Mouse (Mus musculus): ENCODE measurements around the gene Ywhae. TPM values are rescaled to one million over a fixed set of nuclear protein-coding genes. Genes with fewer than 3 reads are reported as not detected.

Gene Ywhae
- polyA plus RNA-seq, 1 experiment = 188 TPM

DNA sequence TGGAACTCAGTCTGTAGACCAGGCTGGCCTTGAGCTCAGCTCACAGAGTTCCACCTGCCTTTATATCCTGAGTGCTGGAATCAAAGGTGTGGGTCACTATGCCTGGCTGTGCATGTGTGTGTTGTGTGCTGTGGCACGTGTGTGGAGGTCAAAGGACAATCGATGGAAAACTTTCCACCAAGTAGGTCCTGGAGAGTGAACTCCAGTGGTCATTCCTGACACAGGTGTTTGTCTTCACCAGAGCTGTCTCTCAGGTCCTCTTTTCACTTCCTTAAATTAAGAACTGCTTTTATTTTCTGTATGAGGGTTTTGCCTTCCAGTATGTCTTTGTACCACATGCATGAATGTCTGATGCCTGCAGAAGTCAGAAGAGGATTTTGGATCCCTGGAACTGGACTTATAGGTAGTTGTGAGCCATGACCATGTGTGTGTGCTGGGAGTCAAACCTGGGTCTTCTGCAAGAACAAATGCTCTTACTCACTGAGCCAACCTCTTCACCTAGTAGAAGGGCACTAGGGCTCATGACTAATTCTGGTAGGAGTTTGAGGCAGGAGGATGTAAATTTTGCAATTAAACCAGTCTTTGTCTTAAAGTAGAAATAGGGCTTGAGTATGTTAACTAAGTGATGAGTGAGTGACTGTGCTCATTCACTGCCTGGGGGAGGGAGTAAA is 5.3 kb downstream of the Ywhae start:
- H3K4me1 ChIP-seq (ENCODE audit: control insufficient read depth, insufficient read depth, low read length) = peaks cover 3% of the 10 kb centered on the region; the same call in 1 of the 2 replicates
- TF ChIP-seq CTCF (IDR thresholded peaks at IDR 0.05; ENCODE audit: control insufficient read depth, insufficient read depth, insufficient replicate concordance, low read depth, low read length) (no peak), POLR2A (IDR thresholded peaks at IDR 0.05; ENCODE audit: control insufficient read depth, low read depth, low read length) (no peak)
- no peak overlapping the region for H3K27ac ChIP-seq (ENCODE audit: control insufficient read depth, insufficient read depth, low read depth, low read length)
- no peaks in the 10 kb centered on the region for H3K36me3 ChIP-seq (ENCODE audit: control insufficient read depth, insufficient read depth, low read length)
- no peak overlapping the region for H3K4me3 ChIP-seq (ENCODE audit: control insufficient read depth, low read depth, low read length)
- no peaks in the 10 kb centered on the region for H3K27me3 ChIP-seq (ENCODE audit: control insufficient read depth, insufficient read depth, low read length)

GRCm38 (mm10) chr11:75738477-75738821 is 5.8 kb downstream of the Ywhae start:
- TF ChIP-seq POLR2A (IDR thresholded peaks at IDR 0.05; ENCODE audit: control insufficient read depth, low read depth, low read length) = no peak
- TF ChIP-seq CTCF (IDR thresholded peaks at IDR 0.05; ENCODE audit: control insufficient read depth, insufficient read depth, insufficient replicate concordance, low read depth, low read length) = no peak
- no peak overlapping the region for H3K27ac ChIP-seq (ENCODE audit: control insufficient read depth, insufficient read depth, low read depth, low read length)
- no peaks in the 10 kb centered on the region for H3K27me3 ChIP-seq (ENCODE audit: control insufficient read depth, insufficient read depth, low read length)
- no peak overlapping the region for H3K4me3 ChIP-seq (ENCODE audit: control insufficient read depth, low read depth, low read length)
- H3K4me1 ChIP-seq (ENCODE audit: control insufficient read depth, insufficient read depth, low read length) = peaks cover 3% of the 10 kb centered on the region; the same call in 1 of the 2 replicates
- H3K36me3 ChIP-seq (ENCODE audit: control insufficient read depth, insufficient read depth, low read length) = no peaks in the 10 kb centered on the region

DNA sequence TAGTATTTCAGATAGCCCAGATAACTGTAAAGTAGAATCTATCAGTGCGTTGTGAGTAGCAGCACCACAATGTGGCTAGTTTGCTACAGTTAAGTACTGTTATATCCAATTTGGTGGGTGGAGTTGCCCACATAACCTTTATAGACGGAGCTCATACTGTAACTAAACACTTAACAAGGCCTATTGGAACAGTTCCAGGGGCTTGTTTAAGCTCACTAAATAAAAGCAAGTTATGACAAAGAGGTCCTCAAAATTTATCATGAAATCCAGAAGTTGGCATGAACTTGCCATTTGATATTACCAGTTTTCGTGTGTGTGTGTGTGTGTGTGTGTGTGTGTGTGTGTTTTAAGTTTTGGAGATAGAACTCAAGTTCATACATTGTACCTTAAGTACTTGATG is 7.5 kb downstream of the Ywhae start:
- no peaks in the 10 kb centered on the region for H3K4me1 ChIP-seq (ENCODE audit: control insufficient read depth, insufficient read depth, low read length)
- TF ChIP-seq CTCF (IDR thresholded peaks at IDR 0.05; ENCODE audit: control insufficient read depth, insufficient read depth, insufficient replicate concordance, low read depth, low read length) (no peak), POLR2A (IDR thresholded peaks at IDR 0.05; ENCODE audit: control insufficient read depth, low read depth, low read length) (no peak)
- no peak overlapping the region for H3K4me3 ChIP-seq (ENCODE audit: control insufficient read depth, low read depth, low read length)
- H3K27me3 ChIP-seq (ENCODE audit: control insufficient read depth, insufficient read depth, low read length) = no peaks in the 10 kb centered on the region
- H3K36me3 ChIP-seq (ENCODE audit: control insufficient read depth, insufficient read depth, low read length) = no peaks in the 10 kb centered on the region
- no peak overlapping the region for H3K27ac ChIP-seq (ENCODE audit: control insufficient read depth, insufficient read depth, low read depth, low read length)

DNA sequence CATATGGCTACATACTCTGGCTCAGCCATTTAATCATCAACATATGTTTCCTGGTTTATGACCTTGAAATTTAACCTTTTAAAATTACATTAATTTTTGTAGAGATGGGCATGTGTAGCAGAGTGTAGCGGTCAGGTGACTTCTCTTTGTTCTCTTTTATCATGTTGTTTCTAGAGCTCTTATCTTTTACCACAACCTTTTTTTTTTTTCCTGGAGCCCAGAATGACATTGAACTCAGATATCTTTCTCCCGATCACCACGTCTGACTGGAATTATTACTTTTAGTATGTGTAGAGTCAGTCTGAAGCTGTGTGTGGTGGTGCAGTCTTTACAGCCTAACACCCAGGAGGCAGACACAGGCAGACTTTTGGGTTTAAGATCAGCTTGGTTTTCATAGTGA is 8.9 kb downstream of the Ywhae start:
- no peak overlapping the region for H3K4me3 ChIP-seq (ENCODE audit: control insufficient read depth, low read depth, low read length)
- TF ChIP-seq CTCF (IDR thresholded peaks at IDR 0.05; ENCODE audit: control insufficient read depth, insufficient read depth, insufficient replicate concordance, low read depth, low read length) (no peak), POLR2A (IDR thresholded peaks at IDR 0.05; ENCODE audit: control insufficient read depth, low read depth, low read length) (no peak)
- no peaks in the 10 kb centered on the region for H3K27me3 ChIP-seq (ENCODE audit: control insufficient read depth, insufficient read depth, low read length)
- no peaks in the 10 kb centered on the region for H3K4me1 ChIP-seq (ENCODE audit: control insufficient read depth, insufficient read depth, low read length)
- no peaks in the 10 kb centered on the region for H3K36me3 ChIP-seq (ENCODE audit: control insufficient read depth, insufficient read depth, low read length)
- H3K27ac ChIP-seq (ENCODE audit: control insufficient read depth, insufficient read depth, low read depth, low read length) = no peak overlapping the region

DNA sequence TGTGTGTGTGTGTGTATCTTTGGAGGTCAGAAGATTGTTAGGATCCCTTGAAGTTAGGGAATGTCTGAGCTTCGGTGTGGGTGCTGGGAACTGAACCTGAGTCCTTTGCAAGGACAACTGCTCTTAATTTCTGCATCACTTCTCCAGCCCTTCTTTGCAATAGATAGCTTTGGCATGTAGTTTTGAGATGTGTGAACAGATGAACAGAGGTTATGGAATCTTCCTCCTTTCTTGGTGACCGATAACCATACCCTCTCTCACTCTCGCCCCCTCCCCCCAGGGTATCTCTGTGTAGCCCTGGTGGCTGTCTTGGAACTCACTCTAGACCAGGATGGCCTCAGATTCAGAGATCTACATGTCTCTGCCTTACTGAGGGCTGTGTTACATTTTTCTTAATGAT is 12.1 kb downstream of the Ywhae start:
- H3K4me3 ChIP-seq (ENCODE audit: control insufficient read depth, low read depth, low read length) = no peak overlapping the region
- no peak overlapping the region for H3K27ac ChIP-seq (ENCODE audit: control insufficient read depth, insufficient read depth, low read depth, low read length)
- no peak for TF ChIP-seq CTCF (IDR thresholded peaks at IDR 0.05; ENCODE audit: control insufficient read depth, insufficient read depth, insufficient replicate concordance, low read depth, low read length)
- no peaks in the 10 kb centered on the region for H3K36me3 ChIP-seq (ENCODE audit: control insufficient read depth, insufficient read depth, low read length)
- no peaks in the 10 kb centered on the region for H3K27me3 ChIP-seq (ENCODE audit: control insufficient read depth, insufficient read depth, low read length)
- H3K4me1 ChIP-seq (ENCODE audit: control insufficient read depth, insufficient read depth, low read length) = no peaks in the 10 kb centered on the region

GRCm38 (mm10) chr11:75750537-75750936 is 17.9 kb downstream of the Ywhae start:
- Histone ChIP-seq H3K4me1 (ENCODE audit: control insufficient read depth, insufficient read depth, low read length) (no peaks in the 10 kb centered on the region), H3K27me3 (ENCODE audit: control insufficient read depth, insufficient read depth, low read length) (no peaks in the 10 kb centered on the region), H3K27ac (ENCODE audit: control insufficient read depth, insufficient read depth, low read depth, low read length) (no peak overlapping the region), H3K36me3 (ENCODE audit: control insufficient read depth, insufficient read depth, low read length) (no peaks in the 10 kb centered on the region), H3K4me3 (ENCODE audit: control insufficient read depth, low read depth, low read length) (no peak overlapping the region)
- no peak for TF ChIP-seq POLR2A (IDR thresholded peaks at IDR 0.05; ENCODE audit: control insufficient read depth, low read depth, low read length)
- no peak for TF ChIP-seq CTCF (IDR thresholded peaks at IDR 0.05; ENCODE audit: control insufficient read depth, insufficient read depth, insufficient replicate concordance, low read depth, low read length)

DNA sequence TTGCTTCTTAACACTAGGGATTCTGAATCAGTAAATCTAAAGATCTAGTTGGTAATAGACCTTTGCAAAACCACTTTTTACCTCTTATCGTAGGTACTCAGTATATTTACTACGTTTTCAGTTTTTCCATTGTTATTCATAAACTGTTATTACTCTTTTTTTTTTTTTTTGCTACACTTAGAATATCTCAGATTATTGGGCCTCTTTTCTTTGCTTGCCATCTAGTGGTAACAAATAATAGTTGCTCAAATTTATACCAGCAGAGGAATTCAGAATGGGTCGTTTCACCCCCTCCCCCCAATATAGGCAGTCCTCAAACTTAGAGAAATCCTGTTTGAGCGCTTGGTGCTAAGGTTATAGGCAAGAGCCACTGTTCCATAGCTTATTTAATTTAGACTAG is 18.4 kb downstream of the Ywhae start:
- Histone ChIP-seq H3K36me3 (ENCODE audit: control insufficient read depth, insufficient read depth, low read length) (no peaks in the 10 kb centered on the region), H3K27me3 (ENCODE audit: control insufficient read depth, insufficient read depth, low read length) (no peaks in the 10 kb centered on the region), H3K4me1 (ENCODE audit: control insufficient read depth, insufficient read depth, low read length) (no peaks in the 10 kb centered on the region), H3K4me3 (ENCODE audit: control insufficient read depth, low read depth, low read length) (no peak overlapping the region), H3K27ac (ENCODE audit: control insufficient read depth, insufficient read depth, low read depth, low read length) (no peak overlapping the region)
- TF ChIP-seq CTCF (IDR thresholded peaks at IDR 0.05; ENCODE audit: control insufficient read depth, insufficient read depth, insufficient replicate concordance, low read depth, low read length) = no peak
- no peak for TF ChIP-seq POLR2A (IDR thresholded peaks at IDR 0.05; ENCODE audit: control insufficient read depth, low read depth, low read length)

GRCm38 (mm10) chr11:75756687-75757086 is 24.0 kb downstream of the Ywhae start:
- H3K4me3 ChIP-seq (ENCODE audit: control insufficient read depth, low read depth, low read length) = no peak overlapping the region
- H3K27ac ChIP-seq (ENCODE audit: control insufficient read depth, insufficient read depth, low read depth, low read length) = no peak overlapping the region
- H3K27me3 ChIP-seq (ENCODE audit: control insufficient read depth, insufficient read depth, low read length) = no peaks in the 10 kb centered on the region
- H3K4me1 ChIP-seq (ENCODE audit: control insufficient read depth, insufficient read depth, low read length) = no peaks in the 10 kb centered on the region
- no peak for TF ChIP-seq POLR2A (IDR thresholded peaks at IDR 0.05; ENCODE audit: control insufficient read depth, low read depth, low read length)
- TF ChIP-seq CTCF (IDR thresholded peaks at IDR 0.05; ENCODE audit: control insufficient read depth, insufficient read depth, insufficient replicate concordance, low read depth, low read length) = no peak
- peaks cover 2% of the 10 kb centered on the region for H3K36me3 ChIP-seq (ENCODE audit: control insufficient read depth, insufficient read depth, low read length)

All from testis, adult 2 months (tissue).